Mouse (Mus musculus) kidney, adult 2 months (tissue): ENCODE measurements at regions not wholly inside any gene's neighbourhood (a gene's known extent, or its start where the extent isn't known, plus 50 kb on each side); places are given as distances from the start of the nearest gene placed in this dataset.

Experiments
- CTCF ChIP-seq: fragments of 200-500 bp; conservative IDR thresholded peaks from 2 replicates; pipeline ENCODE4 v1.5.1; 2011; ENCODE audit warnings: low read depth, mild to moderate bottlenecking, control low read depth, low read length, moderate library complexity, mixed read lengths; ENCODE audit not compliant: insufficient read depth, insufficient read length
- POLR2A ChIP-seq: fragments of 200-500 bp; IDR thresholded peaks from one replicate; pipeline ENCODE4 v1.6.1; 2011; ENCODE audit warnings: low read depth, low read length, control low read depth

DNA sequence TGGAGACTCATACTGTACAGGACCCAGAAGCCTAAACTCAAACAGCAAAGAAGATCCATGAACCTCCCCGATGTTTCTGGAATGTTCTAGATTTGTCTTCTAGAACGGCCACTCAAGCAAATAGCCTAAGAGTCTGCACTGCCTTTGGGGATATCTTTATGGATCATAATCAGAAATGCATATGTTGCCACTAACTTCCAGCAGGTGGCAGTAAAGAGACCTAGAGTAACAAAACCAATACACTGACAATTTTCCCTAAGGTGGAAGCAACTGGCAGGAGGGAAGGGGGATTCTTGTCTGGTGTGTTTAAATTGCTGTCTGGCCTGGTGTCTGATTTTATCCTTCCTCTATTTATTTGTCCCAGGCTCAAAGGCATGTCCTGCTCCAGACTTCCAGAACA, 69.2 kb upstream of the Cdh5 start:
- TF ChIP-seq POLR2A, result no peak
- peak; percentile 20; the same call in 1 of the 2 replicates for TF ChIP-seq CTCF
